Mouse (Mus musculus) limb, embryonic 15.5 days (tissue): ENCODE measurements around the gene Olfr19. TPM values are rescaled to one million over a fixed set of nuclear protein-coding genes. Genes with fewer than 3 reads are reported as not detected.
"Not testable (repeated sequence)": the region's sequence is repeated elsewhere in the genome, so short reads cannot be mapped to it uniquely, and the experiment has no call there.

Source experiments
- ATAC-seq: fragments of 200-750 bp; cut with Nextera tagmentation; 2 replicates; pipeline ENCODE4 v1.8.0; 2017; ENCODE audit warnings: low read depth, moderate TSS enrichment; ENCODE audit not compliant: insufficient number of reproducible peaks, low FRiP score, low TSS enrichment
- H3K27ac ChIP-seq: fragments of 300-500 bp; sonication (generic); 2 replicates; pipeline ENCODE4 v1.5.1; 2015; ENCODE audit warnings: moderate library complexity, mild to moderate bottlenecking, inconsistent platforms
- H3K27me3 ChIP-seq: fragments of 300-500 bp; sonication (generic); 2 replicates; pipeline ENCODE4 v1.6.1; 2015; ENCODE audit warnings: inconsistent platforms
- H3K36me3 ChIP-seq: fragments of 300-500 bp; sonication (generic); 2 replicates; pipeline ENCODE4 v1.6.1; 2015; ENCODE audit warnings: inconsistent platforms
- H3K4me1 ChIP-seq: fragments of 300-500 bp; sonication (generic); 2 replicates; pipeline ENCODE4 v1.6.1; 2015; ENCODE audit warnings: inconsistent platforms
- H3K4me2 ChIP-seq: fragments of 300-500 bp; sonication (generic); 2 replicates; pipeline ENCODE4 v1.6.1; 2015; ENCODE audit warnings: mild to moderate bottlenecking, inconsistent platforms
- H3K4me3 ChIP-seq: fragments of 300-500 bp; sonication (generic); 2 replicates; pipeline ENCODE4 v1.5.1; 2015; ENCODE audit warnings: mild to moderate bottlenecking, inconsistent platforms
- H3K9ac ChIP-seq: fragments of 300-500 bp; sonication (generic); 2 replicates; pipeline ENCODE4 v1.6.1; 2015; ENCODE audit warnings: inconsistent platforms
- H3K9me3 ChIP-seq: fragments of 300-500 bp; sonication (generic); 2 replicates; pipeline ENCODE4 v1.6.1; 2016; ENCODE audit warnings: inconsistent platforms
- WGBS: fragments of 180-500 bp; shearing (Covaris S2); methylation state at CpG from one replicate; pipeline ENCODE4 v1.1.7; 2015; 5-methylcytosine and 5-hydroxymethylcytosine counted together
- polyA plus RNA-seq: library from polyadenylated mRNA; unstranded; fragments of >200 nt; fragmentation: Nextera tagmentation; extraction: Ambion mirVana; gene quantifications from 2 replicates; pipeline ENCODE4 v1.2.1, GENCODE M21; 2015

Gene Olfr19
- not detected in 2 replicates for polyA plus RNA-seq

DNA sequence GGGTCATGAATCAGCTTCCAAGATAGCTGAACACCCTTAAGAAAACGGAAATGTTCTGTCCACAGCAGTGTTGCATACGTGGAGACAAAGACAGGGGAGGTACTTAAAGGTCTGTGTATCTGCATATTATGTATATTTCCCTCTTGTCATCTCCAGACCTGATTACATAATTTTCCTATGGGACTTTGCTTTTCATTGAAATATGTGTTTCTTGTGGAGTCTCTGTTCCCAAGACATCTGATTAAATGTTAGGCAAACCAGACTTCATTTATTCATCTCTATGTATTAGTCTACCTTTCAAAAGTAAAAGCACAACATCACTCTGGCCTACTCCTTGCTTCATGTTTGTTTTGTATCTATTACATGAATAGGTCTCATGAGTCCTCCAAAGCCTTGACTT, at the start of gene Olfr19:
Gene Olfr19, minus strand, starts transcription at position 101 of the 400 bp plus-strand sequence.
- no peak within 1 kb of the TSS for H3K9ac ChIP-seq
- ATAC-seq: no peak
- H3K9me3 ChIP-seq: no peaks in the 10 kb centered on the region
- H3K4me2 ChIP-seq: no peak within 1 kb of the TSS
- no peak within 1 kb of the TSS for H3K4me3 ChIP-seq
- H3K27me3 ChIP-seq: no peaks in the 10 kb centered on the region
- 68% methylated on average over 2 of the region's 2 CpGs for WGBS
- H3K4me1 ChIP-seq: no peaks in the 10 kb centered on the region
- H3K27ac ChIP-seq: no peak within 1 kb of the TSS
- no peaks in the 10 kb centered on the region for H3K36me3 ChIP-seq

GRCm38 (mm10) chr16:16684975-16685374, 8.8 kb upstream of the Olfr19 start:
- H3K27ac ChIP-seq: no peak overlapping the region
- no peaks in the 10 kb centered on the region for H3K27me3 ChIP-seq
- no peaks in the 10 kb centered on the region for H3K9me3 ChIP-seq
- no peak for ATAC-seq
- H3K4me1 ChIP-seq: no peaks in the 10 kb centered on the region
- H3K9ac ChIP-seq: no peak overlapping the region
- no peak overlapping the region for H3K4me2 ChIP-seq
- 59% methylated on average over 3 of the region's 3 CpGs for WGBS
- H3K36me3 ChIP-seq: no peaks in the 10 kb centered on the region
- H3K4me3 ChIP-seq: no peak overlapping the region

- 69% methylated on average over 2 of the region's 2 CpGs for WGBS
- Histone ChIP-seq H3K4me1 (no peaks in the 10 kb centered on the region), H3K9ac (no peak overlapping the region), H3K4me3 (no peak overlapping the region), H3K27ac (no peak overlapping the region), H3K9me3 (no peaks in the 10 kb centered on the region), H3K27me3 (no peaks in the 10 kb centered on the region), H3K36me3 (no peaks in the 10 kb centered on the region), H3K4me2 (no peak overlapping the region)
- ATAC-seq: no peak
These were observed 7.8 kb upstream of the Olfr19 start for GRCm38 (mm10) chr16:16684053-16684452.

DNA sequence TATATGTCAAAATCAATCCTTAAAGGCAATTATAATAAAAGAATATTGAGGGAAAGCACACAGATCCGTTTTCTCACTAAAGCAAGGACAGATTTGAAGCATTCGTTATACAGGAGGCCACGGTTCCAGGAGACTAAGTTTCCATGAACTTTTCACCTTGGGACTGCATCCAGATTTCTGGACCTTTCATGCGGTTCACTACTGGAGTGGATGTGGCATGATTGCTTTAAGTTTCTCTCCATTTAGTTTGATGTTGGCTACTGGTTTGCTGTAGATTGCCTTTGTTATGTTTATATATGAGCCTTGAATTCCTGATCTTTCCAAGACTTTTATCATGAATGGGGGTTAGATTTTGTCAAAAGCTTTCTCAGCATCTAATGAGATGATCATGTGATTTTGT, 11.2 kb downstream of the Olfr19 start:
- Histone ChIP-seq H3K4me1 (no peaks in the 10 kb centered on the region), H3K27ac (no peak overlapping the region), H3K9ac (no peak overlapping the region), H3K9me3 (no peaks in the 10 kb centered on the region), H3K4me2 (no peak overlapping the region), H3K27me3 (no peaks in the 10 kb centered on the region), H3K4me3 (no peak overlapping the region), H3K36me3 (no peaks in the 10 kb centered on the region)
- 80% methylated on average over 4 of the region's 4 CpGs for WGBS
- no peak for ATAC-seq

DNA sequence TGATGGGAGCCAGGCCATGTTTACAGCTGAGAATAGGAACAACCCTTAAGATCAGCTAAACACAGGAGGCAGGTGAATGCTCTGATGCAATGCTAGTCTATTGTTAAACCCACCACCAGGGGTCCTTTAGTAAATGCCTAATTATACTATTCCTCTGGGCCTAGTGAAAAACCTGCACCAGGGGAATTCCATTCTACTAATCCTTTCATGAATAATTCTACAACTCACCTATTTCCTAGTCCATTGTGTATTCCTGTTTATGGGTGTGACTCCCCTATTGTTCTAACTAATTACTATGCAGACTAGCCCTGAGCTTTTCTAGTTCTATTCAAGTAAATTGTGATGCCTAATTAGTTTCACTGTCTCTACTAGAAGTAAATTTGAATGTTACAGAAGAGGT, 11.7 kb downstream of the Olfr19 start:
- not testable (repeated sequence) for H3K4me2 ChIP-seq, H3K36me3 ChIP-seq, ATAC-seq, H3K9ac ChIP-seq, H3K4me3 ChIP-seq, H3K27me3 ChIP-seq, H3K4me1 ChIP-seq, H3K9me3 ChIP-seq, H3K27ac ChIP-seq

DNA sequence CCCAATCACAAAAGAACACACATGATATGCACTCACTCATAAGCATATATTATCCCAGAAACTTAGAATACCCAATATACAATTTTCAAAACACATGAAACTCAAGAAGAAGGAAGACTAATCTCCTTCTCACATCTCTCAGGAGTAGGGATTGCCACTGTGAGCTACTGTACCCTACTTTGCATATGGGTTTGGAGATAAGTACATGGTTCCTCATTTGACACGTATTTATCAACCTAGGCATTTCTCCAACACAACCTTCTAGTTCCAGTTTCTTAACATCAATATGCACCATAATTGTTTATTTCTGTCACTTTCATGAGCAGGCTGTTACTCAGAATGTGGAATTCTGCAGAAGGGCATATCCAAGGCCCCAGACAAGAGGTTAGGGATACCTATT, 31.1 kb downstream of the Olfr19 start:
- Histone ChIP-seq H3K4me2 (no peak overlapping the region), H3K4me1 (no peaks in the 10 kb centered on the region), H3K27ac (no peak overlapping the region), H3K9ac (no peak overlapping the region), H3K4me3 (no peak overlapping the region), H3K27me3 (no peaks in the 10 kb centered on the region), H3K9me3 (no peaks in the 10 kb centered on the region), H3K36me3 (no peaks in the 10 kb centered on the region)
- 72% methylated on average over 1 of the region's 1 CpGs for WGBS
- no peak for ATAC-seq

DNA sequence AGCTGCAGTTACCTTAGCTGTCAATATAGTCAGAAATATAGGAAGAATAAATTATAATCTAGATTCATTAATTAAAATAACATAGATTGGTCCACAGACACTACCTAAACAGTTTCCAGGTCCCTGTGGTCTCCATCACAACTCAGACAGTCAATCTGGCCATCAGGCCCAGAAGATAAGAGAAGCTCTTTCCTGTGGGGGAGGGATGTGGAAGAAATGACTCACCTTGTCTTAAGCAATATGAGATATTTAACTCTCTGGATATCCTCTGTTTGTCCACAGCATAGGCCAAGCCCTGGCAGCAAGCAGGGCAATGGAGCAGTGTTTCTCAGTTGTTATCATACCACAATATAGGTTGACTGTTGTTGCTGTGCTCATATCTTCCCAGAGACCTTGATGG, 42.5 kb downstream of the Olfr19 start:
- ATAC-seq: no peak
- no peak overlapping the region for H3K9ac ChIP-seq
- no peaks in the 10 kb centered on the region for H3K27me3 ChIP-seq
- H3K36me3 ChIP-seq: no peaks in the 10 kb centered on the region
- no peak overlapping the region for H3K4me2 ChIP-seq
- no peaks in the 10 kb centered on the region for H3K4me1 ChIP-seq
- no peak overlapping the region for H3K4me3 ChIP-seq
- no peak overlapping the region for H3K27ac ChIP-seq
- no peaks in the 10 kb centered on the region for H3K9me3 ChIP-seq

Other genes with a start within 250 kb of the Olfr19 start
- 5.6 and 6.5 TPM in 2 replicates for gene Fgd4, start 75.9 kb downstream of the Olfr19 start, polyA plus RNA-seq
- not detected in 2 replicates for gene Spag6l, start 153.1 kb upstream of the Olfr19 start, polyA plus RNA-seq
- gene Igll1, start 187.6 kb upstream of the Olfr19 start, polyA plus RNA-seq: 0.52 and 0.62 TPM in 2 replicates
- gene Top3b, start 194.3 kb upstream of the Olfr19 start, polyA plus RNA-seq: 72.0 and 76.4 TPM in 2 replicates
- 2.0 and 2.4 TPM in 2 replicates for gene Vpreb1, start 194.4 kb upstream of the Olfr19 start, polyA plus RNA-seq
- 28.6 and 29.6 TPM in 2 replicates for gene Ppm1f, start 220.1 kb upstream of the Olfr19 start, polyA plus RNA-seq